Mouse (Mus musculus): ENCODE results near the gene Rab11fip3. TPM values are rescaled to one million over a fixed set of nuclear protein-coding genes. Genes with fewer than 3 reads are reported as not detected.
A peak's percentile ranks its signal among the peaks of the same experiment; 100 is the strongest.

The Rab11fip3 gene
- polyA plus RNA-seq, 1 experiment from 2014 or later = 42.8 TPM

GRCm38 (mm10) chr17:26021728-26022341, 47.5 kb downstream of the Rab11fip3 start:
- no peak overlapping the region for H3K27ac ChIP-seq
- no peak overlapping the region for H3K9ac ChIP-seq
- no peaks in the 10 kb centered on the region for H3K9me3 ChIP-seq (replicated peaks)
- peaks cover 40% of the 10 kb centered on the region for H3K36me3 ChIP-seq
- H3K27me3 ChIP-seq = no peaks in the 10 kb centered on the region
- H3K4me1 ChIP-seq = no peaks in the 10 kb centered on the region
- H3K4me2 ChIP-seq (replicated peaks) = no peak overlapping the region
- H3K4me3 ChIP-seq = no peak overlapping the region
- 85% methylated on average over 9 of the region's 9 CpGs for WGBS
- ATAC-seq (ENCODE audit: low FRiP score) = no peak

DNA sequence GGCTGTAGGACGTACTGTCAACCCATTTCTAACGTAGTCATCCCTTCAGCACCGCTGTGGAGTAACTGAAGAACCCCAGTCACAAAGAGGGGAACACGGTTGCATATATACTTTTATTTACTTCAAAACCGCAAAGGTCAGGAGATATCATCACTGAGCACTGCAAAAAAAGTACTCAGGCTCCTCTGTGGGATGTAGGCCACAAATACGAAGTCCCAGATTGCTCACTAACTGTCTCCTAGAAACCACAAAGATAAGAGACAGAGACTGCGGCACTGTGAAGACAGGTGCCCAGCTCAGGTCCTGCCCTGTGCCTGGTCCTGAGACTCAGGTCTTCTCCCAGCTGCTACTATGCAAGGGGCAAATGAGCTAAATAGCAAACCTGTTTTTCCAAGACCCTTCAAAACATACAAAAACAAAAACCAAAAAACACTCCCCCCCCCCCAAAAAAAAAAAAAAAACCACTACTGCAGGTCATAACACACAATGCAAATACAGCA, 48.5 kb downstream of the Rab11fip3 start:
- no peak for ATAC-seq (ENCODE audit: low FRiP score)
- Histone ChIP-seq H3K9ac (no peak overlapping the region), H3K4me3 (no peak overlapping the region), H3K9me3 (replicated peaks) (no peaks in the 10 kb centered on the region), H3K27me3 (no peaks in the 10 kb centered on the region), H3K27ac (no peak overlapping the region), H3K4me1 (no peaks in the 10 kb centered on the region), H3K4me2 (replicated peaks) (no peak overlapping the region), H3K36me3 (peaks cover 37% of the 10 kb centered on the region)
- WGBS = 94% methylated on average over 7 of the region's 7 CpGs

DNA sequence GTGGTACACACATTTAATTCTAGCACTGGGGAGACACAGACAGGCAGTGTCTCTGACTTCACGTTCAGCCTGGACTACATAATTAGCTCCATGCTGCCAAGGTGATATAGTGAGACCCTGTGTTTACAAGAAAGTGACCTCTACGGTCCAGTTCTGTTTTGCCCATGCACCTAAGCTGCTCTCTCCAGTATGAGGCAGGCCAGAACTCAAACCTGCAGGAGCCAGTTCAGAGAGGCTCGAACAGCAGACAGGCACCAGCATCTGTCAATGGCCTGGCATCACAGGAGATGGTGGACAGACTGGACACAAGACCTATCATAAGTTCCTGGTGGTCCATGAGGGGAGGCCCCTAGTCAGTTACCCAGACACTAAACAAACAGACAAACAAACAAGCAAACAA, 51.0 kb downstream of the Rab11fip3 start:
- Histone ChIP-seq H3K36me3 (peaks cover 39% of the 10 kb centered on the region), H3K9me3 (replicated peaks) (no peaks in the 10 kb centered on the region), H3K27ac (no peak overlapping the region), H3K4me2 (replicated peaks) (no peak overlapping the region), H3K4me3 (no peak overlapping the region), H3K27me3 (no peaks in the 10 kb centered on the region), H3K4me1 (no peaks in the 10 kb centered on the region), H3K9ac (no peak overlapping the region)
- 86% methylated on average over 3 of the region's 3 CpGs for WGBS
- no peak for ATAC-seq (ENCODE audit: low FRiP score)

GRCm38 (mm10) chr17:26017949-26018348, 51.4 kb downstream of the Rab11fip3 start:
- Histone ChIP-seq H3K9me3 (replicated peaks) (no peaks in the 10 kb centered on the region), H3K4me3 (no peak overlapping the region), H3K9ac (no peak overlapping the region), H3K4me2 (replicated peaks) (no peak overlapping the region), H3K36me3 (peaks cover 41% of the 10 kb centered on the region), H3K27ac (no peak overlapping the region), H3K4me1 (no peaks in the 10 kb centered on the region), H3K27me3 (no peaks in the 10 kb centered on the region)
- ATAC-seq (ENCODE audit: low FRiP score) = no peak
- WGBS = 86% methylated on average over 5 of the region's 5 CpGs

- no peak overlapping the region for H3K4me2 ChIP-seq (replicated peaks)
- H3K9me3 ChIP-seq (replicated peaks) = no peaks in the 10 kb centered on the region
- WGBS = 82% methylated on average over 3 of the region's 3 CpGs
- no peak overlapping the region for H3K4me3 ChIP-seq
- H3K27me3 ChIP-seq = no peaks in the 10 kb centered on the region
- no peak overlapping the region for H3K9ac ChIP-seq
- H3K27ac ChIP-seq = no peak overlapping the region
- no peak for ATAC-seq (ENCODE audit: low FRiP score)
- peaks cover 2% of the 10 kb centered on the region; the same call in 1 of the 2 replicates for H3K4me1 ChIP-seq
- H3K36me3 ChIP-seq = peaks cover 49% of the 10 kb centered on the region
Measured at GRCm38 (mm10) chr17:26017021-26017420, 52.3 kb downstream of the Rab11fip3 start.

- H3K4me2 ChIP-seq (replicated peaks) = no peak overlapping the region
- H3K4me1 ChIP-seq = peaks cover 5% of the 10 kb centered on the region; the same call in 1 of the 2 replicates
- ATAC-seq (ENCODE audit: low FRiP score) = no peak
- 89% methylated on average over 10 of the region's 10 CpGs for WGBS
- no peaks in the 10 kb centered on the region for H3K27me3 ChIP-seq
- no peaks in the 10 kb centered on the region for H3K9me3 ChIP-seq (replicated peaks)
- H3K4me3 ChIP-seq = no peak overlapping the region
- H3K27ac ChIP-seq = no peak overlapping the region
- H3K9ac ChIP-seq = no peak overlapping the region
- H3K36me3 ChIP-seq = peaks cover 57% of the 10 kb centered on the region
Measured at GRCm38 (mm10) chr17:26013711-26014110, 55.6 kb downstream of the Rab11fip3 start.

GRCm38 (mm10) chr17:26011841-26012460, 57.4 kb downstream of the Rab11fip3 start:
- peaks cover 5% of the 10 kb centered on the region; the same call in 1 of the 2 replicates for H3K4me1 ChIP-seq
- H3K36me3 ChIP-seq = peaks cover 61% of the 10 kb centered on the region
- ATAC-seq (ENCODE audit: low FRiP score) = peak; percentile 56
- 0 out of 2 replicates have a peak overlapping the region, but pooled peaks have one; percentile 8 for H3K27ac ChIP-seq
- H3K9ac ChIP-seq = no peak overlapping the region
- no peak overlapping the region for H3K4me3 ChIP-seq
- H3K27me3 ChIP-seq = no peaks in the 10 kb centered on the region
- no peaks in the 10 kb centered on the region for H3K9me3 ChIP-seq (replicated peaks)
- peak overlapping the region; percentile 13 for H3K4me2 ChIP-seq (replicated peaks)
- 12% methylated on average over 15 of the region's 15 CpGs for WGBS

- peak; percentile 84 for ATAC-seq (ENCODE audit: low FRiP score)
- Histone ChIP-seq H3K4me2 (replicated peaks) (no peak overlapping the region), H3K36me3 (peaks cover 69% of the 10 kb centered on the region), H3K9ac (no peak overlapping the region), H3K4me1 (peaks cover 5% of the 10 kb centered on the region; the same call in 1 of the 2 replicates), H3K9me3 (replicated peaks) (no peaks in the 10 kb centered on the region), H3K4me3 (no peak overlapping the region), H3K27me3 (no peaks in the 10 kb centered on the region), H3K27ac (no peak overlapping the region)
- WGBS = 39% methylated on average over 4 of the region's 4 CpGs
Measured at GRCm38 (mm10) chr17:26009540-26009939, 59.8 kb downstream of the Rab11fip3 start.

GRCm38 (mm10) chr17:26008787-26009186, 60.6 kb downstream of the Rab11fip3 start:
- H3K9me3 ChIP-seq (replicated peaks) = no peaks in the 10 kb centered on the region
- no peak overlapping the region for H3K4me2 ChIP-seq (replicated peaks)
- no peak for ATAC-seq (ENCODE audit: low FRiP score)
- H3K36me3 ChIP-seq = peaks cover 68% of the 10 kb centered on the region
- 90% methylated on average over 7 of the region's 7 CpGs for WGBS
- no peak overlapping the region for H3K27ac ChIP-seq
- no peak overlapping the region for H3K9ac ChIP-seq
- peaks cover 5% of the 10 kb centered on the region; the same call in 1 of the 2 replicates for H3K4me1 ChIP-seq
- no peaks in the 10 kb centered on the region for H3K27me3 ChIP-seq
- no peak overlapping the region for H3K4me3 ChIP-seq

DNA sequence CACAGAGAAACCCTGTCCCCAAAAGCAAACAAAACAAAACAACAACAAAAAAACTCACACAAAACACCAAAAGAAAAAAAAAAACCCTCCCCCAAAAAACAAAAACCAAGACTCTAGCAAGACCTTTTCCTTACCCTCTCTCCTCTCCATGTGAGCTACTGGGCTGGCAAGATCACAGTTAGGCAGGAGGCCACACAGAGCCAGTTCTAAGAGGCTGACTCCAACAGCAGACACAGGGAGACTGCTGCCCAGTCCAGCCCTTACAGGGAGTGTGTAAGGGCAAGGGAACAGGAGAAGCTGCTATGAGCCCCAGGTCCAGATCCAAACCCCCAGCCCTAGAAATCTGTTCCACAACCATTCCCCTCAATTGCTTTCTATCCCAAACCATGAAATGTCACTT, 61.0 kb downstream of the Rab11fip3 start:
- Histone ChIP-seq H3K9ac (no peak overlapping the region), H3K27me3 (no peaks in the 10 kb centered on the region), H3K27ac (no peak overlapping the region), H3K4me3 (no peak overlapping the region), H3K36me3 (peaks cover 68% of the 10 kb centered on the region), H3K4me2 (replicated peaks) (no peak overlapping the region), H3K4me1 (peaks cover 5% of the 10 kb centered on the region; the same call in 1 of the 2 replicates), H3K9me3 (replicated peaks) (no peaks in the 10 kb centered on the region)
- no peak for ATAC-seq (ENCODE audit: low FRiP score)

GRCm38 (mm10) chr17:26007646-26008045, 61.7 kb downstream of the Rab11fip3 start:
- peaks cover 70% of the 10 kb centered on the region for H3K36me3 ChIP-seq
- no peaks in the 10 kb centered on the region for H3K27me3 ChIP-seq
- no peak overlapping the region for H3K27ac ChIP-seq
- H3K4me2 ChIP-seq (replicated peaks) = no peak overlapping the region
- H3K4me3 ChIP-seq = no peak overlapping the region
- WGBS = 77% methylated on average over 2 of the region's 2 CpGs
- H3K9me3 ChIP-seq (replicated peaks) = no peaks in the 10 kb centered on the region
- H3K9ac ChIP-seq = no peak overlapping the region
- ATAC-seq (ENCODE audit: low FRiP score) = no peak
- H3K4me1 ChIP-seq = peaks cover 5% of the 10 kb centered on the region; the same call in 1 of the 2 replicates

DNA sequence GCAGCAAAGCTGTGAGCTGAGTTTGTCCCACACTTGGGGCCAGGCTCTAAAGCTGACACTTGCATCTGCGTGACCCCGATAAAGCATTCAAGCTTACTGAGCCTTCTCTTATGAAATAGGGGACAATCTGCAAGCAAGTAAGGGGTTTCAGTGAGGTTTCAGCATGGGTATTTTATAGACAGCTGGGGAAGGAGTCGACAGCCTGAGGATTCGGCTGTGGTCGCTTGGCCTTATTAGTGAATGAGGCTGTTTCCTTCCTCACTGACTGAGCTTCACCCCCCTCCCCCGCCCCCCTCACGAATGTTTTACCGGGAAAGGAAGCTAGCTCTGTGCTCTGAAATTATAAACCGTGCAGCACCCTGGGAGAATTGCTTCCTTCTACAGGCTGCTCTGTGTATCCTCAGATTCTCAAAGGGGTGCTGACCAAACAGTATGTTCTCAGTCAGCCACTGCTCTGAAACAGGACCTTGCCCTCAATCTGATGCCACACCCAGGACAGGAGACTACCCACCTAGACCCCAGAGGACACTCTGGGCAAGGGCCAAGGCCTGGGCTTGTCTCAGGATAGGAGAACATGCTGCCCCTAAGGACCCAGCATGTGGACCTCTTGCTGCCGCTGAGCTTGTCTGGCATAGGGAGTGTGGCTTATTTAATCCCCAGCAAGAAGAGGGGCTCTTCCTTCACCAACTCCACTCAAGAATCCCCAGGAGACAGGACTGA, 63.5 kb downstream of the Rab11fip3 start:
- Histone ChIP-seq H3K27ac (0 out of 2 replicates have a peak overlapping the region, but pooled peaks have one; percentile 12), H3K9me3 (replicated peaks) (no peaks in the 10 kb centered on the region), H3K9ac (0 out of 2 replicates have a peak overlapping the region, but pooled peaks have one; percentile 28), H3K36me3 (peaks cover 66% of the 10 kb centered on the region), H3K4me3 (no peak overlapping the region), H3K27me3 (no peaks in the 10 kb centered on the region), H3K4me2 (replicated peaks) (no peak overlapping the region), H3K4me1 (no peaks in the 10 kb centered on the region)
- 88% methylated on average over 10 of the region's 10 CpGs for WGBS
- ATAC-seq (ENCODE audit: low FRiP score) = no peak
